Mouse (Mus musculus): ENCODE results near the gene Slfn2. TPM values are rescaled to one million over a fixed set of nuclear protein-coding genes. Genes with fewer than 3 reads are reported as not detected.

Gene Slfn2
- polyA plus RNA-seq, 1 experiment = not detected

GRCm38 (mm10) chr11:83079487-83080199, 14.7 kb downstream of the Slfn2 start:
- peaks cover 3% of the 10 kb centered on the region for H3K4me1 ChIP-seq (ENCODE audit: control insufficient read depth, insufficient read depth, low read length)
- no peak overlapping the region for H3K27ac ChIP-seq (ENCODE audit: insufficient read depth, low read length)
- H3K4me3 ChIP-seq (ENCODE audit: low read depth, low read length) = no peak overlapping the region
- peaks cover 16% of the 10 kb centered on the region for H3K9me3 ChIP-seq (replicated peaks; ENCODE audit: control insufficient read depth, insufficient read depth, low read length, poor library complexity, severe bottlenecking)
- H3K9ac ChIP-seq (ENCODE audit: low read depth, poor library complexity, severe bottlenecking) = no peak overlapping the region
- no peaks in the 10 kb centered on the region for H3K27me3 ChIP-seq (ENCODE audit: control insufficient read depth, insufficient read depth, low read length, poor library complexity, severe bottlenecking)
- no peak for TF ChIP-seq EP300 (IDR thresholded peaks at IDR 0.05; ENCODE audit: insufficient read depth, low read depth, low read length)
- TF ChIP-seq POLR2A (IDR thresholded peaks at IDR 0.05; ENCODE audit: insufficient read depth, low read length) = no peak
- TF ChIP-seq CTCF (IDR thresholded peaks at IDR 0.05; ENCODE audit: low read depth, low read length) = no peak
- H3K36me3 ChIP-seq (ENCODE audit: control insufficient read depth, insufficient read depth, low read length, poor library complexity, severe bottlenecking) = no peaks in the 10 kb centered on the region

- Histone ChIP-seq H3K36me3 (ENCODE audit: control insufficient read depth, insufficient read depth, low read length, poor library complexity, severe bottlenecking) (no peaks in the 10 kb centered on the region), H3K9me3 (replicated peaks; ENCODE audit: control insufficient read depth, insufficient read depth, low read length, poor library complexity, severe bottlenecking) (peaks cover 25% of the 10 kb centered on the region), H3K27me3 (ENCODE audit: control insufficient read depth, insufficient read depth, low read length, poor library complexity, severe bottlenecking) (no peaks in the 10 kb centered on the region), H3K9ac (ENCODE audit: low read depth, poor library complexity, severe bottlenecking) (no peak overlapping the region), H3K4me3 (ENCODE audit: low read depth, low read length) (no peak overlapping the region), H3K4me1 (ENCODE audit: control insufficient read depth, insufficient read depth, low read length) (peaks cover 3% of the 10 kb centered on the region), H3K27ac (ENCODE audit: insufficient read depth, low read length) (no peak overlapping the region)
- TF ChIP-seq POLR2A (IDR thresholded peaks at IDR 0.05; ENCODE audit: insufficient read depth, low read length) (no peak), CTCF (IDR thresholded peaks at IDR 0.05; ENCODE audit: low read depth, low read length) (no peak), EP300 (IDR thresholded peaks at IDR 0.05; ENCODE audit: insufficient read depth, low read depth, low read length) (no peak)
Observed at GRCm38 (mm10) chr11:83082741-83083473, 18.0 kb downstream of the Slfn2 start.

- H3K4me1 ChIP-seq (ENCODE audit: control insufficient read depth, insufficient read depth, low read length) = no peaks in the 10 kb centered on the region
- no peaks in the 10 kb centered on the region for H3K27me3 ChIP-seq (ENCODE audit: control insufficient read depth, insufficient read depth, low read length, poor library complexity, severe bottlenecking)
- H3K9me3 ChIP-seq (replicated peaks; ENCODE audit: control insufficient read depth, insufficient read depth, low read length, poor library complexity, severe bottlenecking) = peaks cover 27% of the 10 kb centered on the region
- H3K9ac ChIP-seq (ENCODE audit: low read depth, poor library complexity, severe bottlenecking) = no peak overlapping the region
- H3K27ac ChIP-seq (ENCODE audit: insufficient read depth, low read length) = no peak overlapping the region
- no peak overlapping the region for H3K4me3 ChIP-seq (ENCODE audit: low read depth, low read length)
- no peaks in the 10 kb centered on the region for H3K36me3 ChIP-seq (ENCODE audit: control insufficient read depth, insufficient read depth, low read length, poor library complexity, severe bottlenecking)
- TF ChIP-seq CTCF (IDR thresholded peaks at IDR 0.05; ENCODE audit: low read depth, low read length) (no peak), POLR2A (IDR thresholded peaks at IDR 0.05; ENCODE audit: insufficient read depth, low read length) (no peak), EP300 (IDR thresholded peaks at IDR 0.05; ENCODE audit: insufficient read depth, low read depth, low read length) (no peak)
Observed at GRCm38 (mm10) chr11:83084161-83084560, 19.2 kb downstream of the Slfn2 start.

GRCm38 (mm10) chr11:83084761-83085160, 19.8 kb downstream of the Slfn2 start:
- H3K9me3 ChIP-seq (replicated peaks; ENCODE audit: control insufficient read depth, insufficient read depth, low read length, poor library complexity, severe bottlenecking) = peaks cover 27% of the 10 kb centered on the region
- no peak for TF ChIP-seq CTCF (IDR thresholded peaks at IDR 0.05; ENCODE audit: low read depth, low read length)
- no peak for TF ChIP-seq EP300 (IDR thresholded peaks at IDR 0.05; ENCODE audit: insufficient read depth, low read depth, low read length)
- no peak for TF ChIP-seq POLR2A (IDR thresholded peaks at IDR 0.05; ENCODE audit: insufficient read depth, low read length)
- no peak overlapping the region for H3K4me3 ChIP-seq (ENCODE audit: low read depth, low read length)
- H3K9ac ChIP-seq (ENCODE audit: low read depth, poor library complexity, severe bottlenecking) = no peak overlapping the region
- H3K27me3 ChIP-seq (ENCODE audit: control insufficient read depth, insufficient read depth, low read length, poor library complexity, severe bottlenecking) = no peaks in the 10 kb centered on the region
- no peaks in the 10 kb centered on the region for H3K4me1 ChIP-seq (ENCODE audit: control insufficient read depth, insufficient read depth, low read length)
- no peak overlapping the region for H3K27ac ChIP-seq (ENCODE audit: insufficient read depth, low read length)
- H3K36me3 ChIP-seq (ENCODE audit: control insufficient read depth, insufficient read depth, low read length, poor library complexity, severe bottlenecking) = no peaks in the 10 kb centered on the region

GRCm38 (mm10) chr11:83115138-83115537, 50.2 kb downstream of the Slfn2 start:
- H3K9ac ChIP-seq (ENCODE audit: low read depth, poor library complexity, severe bottlenecking) = no peak overlapping the region
- H3K36me3 ChIP-seq (ENCODE audit: control insufficient read depth, insufficient read depth, low read length, poor library complexity, severe bottlenecking) = no peaks in the 10 kb centered on the region
- H3K4me3 ChIP-seq (ENCODE audit: low read depth, low read length) = no peak overlapping the region
- H3K27ac ChIP-seq (ENCODE audit: insufficient read depth, low read length) = no peak overlapping the region
- H3K9me3 ChIP-seq (replicated peaks; ENCODE audit: control insufficient read depth, insufficient read depth, low read length, poor library complexity, severe bottlenecking) = no peaks in the 10 kb centered on the region
- no peaks in the 10 kb centered on the region for H3K27me3 ChIP-seq (ENCODE audit: control insufficient read depth, insufficient read depth, low read length, poor library complexity, severe bottlenecking)
- no peaks in the 10 kb centered on the region for H3K4me1 ChIP-seq (ENCODE audit: control insufficient read depth, insufficient read depth, low read length)
- TF ChIP-seq EP300 (IDR thresholded peaks at IDR 0.05; ENCODE audit: insufficient read depth, low read depth, low read length) (no peak), CTCF (IDR thresholded peaks at IDR 0.05; ENCODE audit: low read depth, low read length) (no peak), POLR2A (IDR thresholded peaks at IDR 0.05; ENCODE audit: insufficient read depth, low read length) (no peak)
